Mouse (Mus musculus): ENCODE data around the gene Slc25a51.
"Not testable (repeated sequence)": the region's sequence is repeated elsewhere in the genome, so short reads cannot be mapped to it uniquely, and the experiment has no call there.

Gene Slc25a51

DNA sequence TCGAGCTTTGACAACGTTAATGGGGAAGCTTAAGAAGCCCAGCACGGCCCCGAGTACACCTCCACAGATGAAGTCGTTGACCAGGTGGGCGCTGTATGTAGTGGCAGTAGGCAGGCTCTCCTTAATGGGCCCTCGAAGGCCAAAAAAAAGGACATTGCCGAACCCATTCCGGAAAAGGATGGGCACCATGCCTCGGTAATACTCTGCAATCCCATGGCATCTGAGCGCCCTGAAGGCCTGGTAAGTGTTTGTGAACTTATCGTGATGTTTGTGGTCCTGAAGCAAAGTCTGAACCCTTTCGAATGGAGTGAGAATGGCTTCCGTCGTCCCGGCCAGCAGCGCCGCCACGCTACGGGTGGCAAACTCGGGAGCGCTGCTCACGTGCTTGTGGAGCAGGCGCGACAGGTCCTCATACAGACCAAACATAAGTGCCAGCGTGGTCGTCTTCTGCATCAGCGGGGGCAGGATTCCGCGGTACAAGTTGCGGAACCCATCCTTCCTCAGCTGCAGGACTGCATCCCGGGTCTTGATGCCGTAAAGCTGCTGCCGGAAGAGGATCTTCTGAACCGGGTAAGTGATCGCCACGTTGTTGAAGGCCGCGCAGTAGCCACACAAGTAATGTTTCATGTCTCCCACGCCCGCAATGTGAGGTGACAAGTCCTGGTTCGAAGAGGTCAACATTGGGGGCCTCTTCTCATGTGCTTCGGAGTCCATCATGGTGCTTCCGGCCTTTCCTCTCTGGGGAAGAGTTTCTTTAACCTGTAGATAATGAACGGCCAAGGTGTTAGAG is 8.9 kb downstream of the Slc25a51 start:
- no peak for DNase-seq (ENCODE audit: low spot score in 2 of 2)

DNA sequence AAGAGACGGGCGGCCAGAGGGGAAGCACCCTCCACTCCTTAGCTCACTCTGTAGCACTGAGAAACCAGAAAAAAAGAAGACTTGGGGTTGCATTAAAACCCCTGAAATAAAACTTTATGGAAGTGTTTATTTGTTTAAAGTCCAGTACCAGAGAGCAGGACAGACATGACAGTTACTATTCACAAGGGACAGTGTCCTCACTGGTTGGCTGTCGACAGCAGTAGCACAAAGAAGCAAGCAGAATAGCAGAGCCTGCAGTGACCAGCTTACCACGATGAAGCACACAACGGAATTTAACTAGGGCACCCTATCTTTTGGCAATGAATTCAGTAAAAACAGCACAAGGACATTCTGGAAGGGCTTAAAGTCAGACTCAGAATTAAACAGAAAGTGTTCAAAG is 10.3 kb downstream of the Slc25a51 start:
- DNase-seq (ENCODE audit: low spot score in 2 of 2), result not testable (repeated sequence)

GRCm38 (mm10) chr4:45396211-45396610 is 12.4 kb downstream of the Slc25a51 start:
- DNase-seq (ENCODE audit: low spot score in 2 of 2), result not testable (repeated sequence)

GRCm38 (mm10) chr4:45393658-45394057 is 14.9 kb downstream of the Slc25a51 start:
- DNase-seq (ENCODE audit: low spot score in 2 of 2), result no peak

DNA sequence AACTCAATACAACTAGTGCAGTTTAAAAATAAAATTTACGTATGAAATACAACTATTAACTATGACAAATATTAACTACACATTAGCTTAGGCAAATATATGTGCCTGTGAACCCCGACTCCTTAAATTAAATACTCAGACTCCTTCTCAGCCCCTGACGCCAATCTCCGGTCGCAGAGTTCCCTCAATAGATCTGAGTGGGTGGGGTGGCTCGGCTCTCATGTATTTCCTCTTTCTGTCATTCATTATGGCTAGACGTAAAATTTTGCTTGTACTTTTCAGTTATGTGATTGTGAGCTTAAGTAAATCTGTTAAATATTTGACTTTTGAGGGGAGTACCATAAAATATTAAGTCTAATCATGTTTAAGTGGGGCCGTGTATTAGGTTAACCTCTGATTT is 15.6 kb downstream of the Slc25a51 start:
- DNase-seq (ENCODE audit: low spot score in 2 of 2), result no peak

- no peak for DNase-seq (ENCODE audit: low spot score in 2 of 2)
These were observed 16.0 kb downstream of the Slc25a51 start for GRCm38 (mm10) chr4:45392572-45392971.

DNA sequence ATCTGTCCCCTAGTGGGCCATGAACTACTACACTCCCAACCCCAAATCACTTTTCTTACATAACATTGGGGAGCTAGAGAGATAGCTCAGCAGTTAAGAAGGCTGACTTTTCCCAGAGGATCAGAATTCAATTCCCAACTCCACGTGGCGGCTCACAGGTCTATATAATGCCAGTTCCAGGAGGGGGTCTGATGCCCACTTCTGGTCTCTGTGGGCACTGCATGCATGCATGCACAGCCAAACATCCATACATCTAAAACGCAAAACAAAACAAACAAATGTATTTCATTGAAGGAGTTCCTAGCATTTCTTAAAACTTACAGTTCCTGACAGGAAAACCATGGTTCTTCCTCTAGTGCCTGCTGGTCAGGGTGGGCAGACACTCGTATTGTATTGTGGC is 16.5 kb downstream of the Slc25a51 start:
- no peak for DNase-seq (ENCODE audit: low spot score in 2 of 2)

- not testable (repeated sequence) for DNase-seq (ENCODE audit: low spot score in 2 of 2)
These were observed 21.3 kb downstream of the Slc25a51 start for GRCm38 (mm10) chr4:45387296-45387695.

GRCm38 (mm10) chr4:45382133-45382532 is 26.4 kb downstream of the Slc25a51 start:
- DNase-seq (ENCODE audit: low spot score in 2 of 2), result not testable (repeated sequence)

DNA sequence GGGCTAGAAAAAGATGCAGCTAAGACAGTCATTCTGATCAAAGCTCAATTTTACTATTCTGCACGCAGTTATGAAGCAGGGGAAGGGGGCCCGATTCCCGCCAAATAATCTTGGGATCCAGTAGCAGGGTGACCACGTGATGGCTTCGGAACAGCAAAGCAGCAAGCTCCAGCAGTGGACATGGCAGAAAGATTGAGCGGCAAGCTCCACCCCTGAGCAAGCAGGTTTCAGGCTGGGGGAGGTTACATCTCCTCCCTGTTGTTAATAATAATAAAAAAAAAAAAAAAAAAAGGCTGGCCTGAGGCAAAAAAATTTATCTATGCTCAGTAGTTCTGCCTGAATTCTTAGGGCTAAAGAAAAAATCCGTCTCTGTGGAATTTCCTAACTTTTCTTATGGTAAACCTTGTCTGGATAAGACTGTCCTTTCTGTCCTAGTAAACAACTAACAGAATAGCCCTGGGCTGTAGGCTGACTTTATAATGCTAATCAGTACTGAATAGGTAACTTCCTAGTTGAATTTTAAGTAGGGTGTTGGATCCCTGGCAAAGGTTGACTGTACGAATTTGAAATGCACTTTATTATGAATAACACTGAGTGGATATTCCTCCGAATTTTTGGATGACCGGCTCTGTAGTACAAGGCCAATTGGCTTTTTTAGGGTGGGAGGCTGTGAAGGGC is 27.5 kb downstream of the Slc25a51 start:
- DNase-seq (ENCODE audit: low spot score in 2 of 2), result not testable (repeated sequence)

DNA sequence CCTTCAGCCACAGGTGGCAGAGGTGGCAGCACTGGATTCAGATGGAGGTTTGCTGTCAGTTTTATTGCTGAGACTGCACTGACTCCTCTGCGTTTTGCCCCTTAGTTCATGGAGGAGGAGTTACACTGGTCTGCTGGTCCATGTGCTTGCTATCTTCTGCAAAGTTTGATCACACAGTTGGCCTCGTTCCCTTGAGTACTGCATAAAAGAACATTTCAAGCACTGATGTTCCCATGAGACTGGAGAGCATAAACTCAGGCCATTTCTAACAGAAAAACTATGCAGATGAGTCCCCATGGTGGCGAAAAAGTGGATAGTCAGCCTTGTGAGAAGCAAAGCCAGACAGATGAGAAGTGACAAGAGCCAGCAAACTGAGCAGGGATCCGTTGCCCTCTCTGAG is 32.0 kb downstream of the Slc25a51 start:
- DNase-seq (ENCODE audit: low spot score in 2 of 2), result no peak

DNA sequence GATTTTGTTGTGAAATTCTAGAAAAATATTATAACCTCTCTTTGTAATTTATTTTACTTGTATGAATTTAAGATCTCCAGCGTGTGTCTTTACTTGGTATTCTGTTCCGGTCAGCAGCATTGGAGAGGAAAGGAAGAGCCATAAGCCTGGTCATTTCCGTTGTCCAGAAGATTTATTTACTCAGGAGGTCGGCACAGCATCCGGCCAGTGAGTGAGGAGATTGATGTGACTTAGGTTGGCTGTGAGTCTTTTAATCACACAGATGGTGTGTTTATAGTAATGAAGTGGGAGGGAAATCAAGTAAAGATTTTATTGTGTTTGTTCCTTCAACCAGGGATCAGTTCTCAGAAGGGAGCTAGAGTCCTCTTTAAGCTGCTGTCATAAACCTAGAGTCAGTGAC is 33.7 kb downstream of the Slc25a51 start:
- DNase-seq (ENCODE audit: low spot score in 2 of 2), result no peak

GRCm38 (mm10) chr4:45371261-45371660 is 37.3 kb downstream of the Slc25a51 start:
- no peak for DNase-seq (ENCODE audit: low spot score in 2 of 2)

- no peak for DNase-seq (ENCODE audit: low spot score in 2 of 2)
These were observed 51.9 kb downstream of the Slc25a51 start for GRCm38 (mm10) chr4:45356653-45357052.
